Mouse (Mus musculus) cerebellum, postnatal 4 days (tissue): ENCODE data around the gene Med24.

Source experiments
- DNase-seq, 2 experiments: peaks; one replicate each; pipeline ENCODE4 v3.0.0; 2022; ENCODE audit warnings: low spot score in 2 of 2, mixed read lengths in 1 of 2

The Med24 gene

GRCm38 (mm10) chr11:98723098-98723497 lies 6.1 kb downstream of the Med24 start:
- no peak for DNase-seq

- peak in 1 of 2 experiments; percentile 38 for DNase-seq
These were observed 7.6 kb downstream of the Med24 start for GRCm38 (mm10) chr11:98721458-98722226.

- DNase-seq, result no peak
These were observed 8.5 kb downstream of the Med24 start for GRCm38 (mm10) chr11:98720756-98721155.

GRCm38 (mm10) chr11:98717904-98718303 lies 11.3 kb downstream of the Med24 start:
- peak; percentile 62 to 87 for DNase-seq

GRCm38 (mm10) chr11:98715946-98716345 lies 13.3 kb downstream of the Med24 start:
- DNase-seq, result no peak

- DNase-seq, result no peak
These were observed 15.5 kb downstream of the Med24 start for GRCm38 (mm10) chr11:98713703-98714102.

- peak in 1 of 2 experiments; percentile 47 for DNase-seq
These were observed 17.2 kb downstream of the Med24 start for GRCm38 (mm10) chr11:98712009-98712408.

GRCm38 (mm10) chr11:98711046-98711434 lies 18.2 kb downstream of the Med24 start:
- DNase-seq, result no peak

- DNase-seq, result peak; percentile 67 to 84
These were observed 18.7 kb downstream of the Med24 start for GRCm38 (mm10) chr11:98710416-98711045.

- DNase-seq, result no peak
These were observed 20.1 kb downstream of the Med24 start for GRCm38 (mm10) chr11:98709001-98709741.

GRCm38 (mm10) chr11:98708282-98708956 lies 20.8 kb downstream of the Med24 start:
- DNase-seq, result no peak

GRCm38 (mm10) chr11:98707401-98708281 lies 21.6 kb downstream of the Med24 start:
- DNase-seq, result no peak

- no peak for DNase-seq
These were observed 24.2 kb downstream of the Med24 start for GRCm38 (mm10) chr11:98705021-98705420.

- no peak for DNase-seq
These were observed 26.9 kb downstream of the Med24 start for GRCm38 (mm10) chr11:98702323-98702722.

- no peak for DNase-seq
These were observed 28.0 kb downstream of the Med24 start, which contains the start of gene Csf3 for GRCm38 (mm10) chr11:98701213-98701670. Gene Csf3 (plus strand): TSS chr11:98701263.

- peak; percentile 66 to 81 for DNase-seq
These were observed 29.3 kb downstream of the Med24 start for GRCm38 (mm10) chr11:98699911-98700310.

- no peak for DNase-seq
These were observed 30.2 kb downstream of the Med24 start for GRCm38 (mm10) chr11:98698849-98699640.

GRCm38 (mm10) chr11:98697225-98697624 lies 32.0 kb downstream of the Med24 start:
- DNase-seq, result no peak

GRCm38 (mm10) chr11:98696454-98697216 lies 32.6 kb downstream of the Med24 start:
- DNase-seq, result no peak
